Mouse (Mus musculus) neural tube, embryonic 12.5 days (tissue): ENCODE measurements at regions not wholly inside any gene's neighbourhood (a gene's known extent, or its start where the extent isn't known, plus 50 kb on each side); places are given as distances from the start of the nearest gene placed in this dataset.

ENCODE experiments used
- ATAC-seq: fragments of 200-750 bp; cut with Nextera tagmentation; 2 replicates; pipeline ENCODE4 v1.8.0; 2017; ENCODE audit warnings: low read depth, mild to moderate bottlenecking, moderate TSS enrichment, moderate library complexity; ENCODE audit not compliant: low FRiP score
- H3K27ac ChIP-seq: fragments of 300-500 bp; sonication (generic); 2 replicates; pipeline ENCODE4 v1.5.1; 2016
- H3K27me3 ChIP-seq: fragments of 300-500 bp; sonication (generic); replicated peaks from 2 replicates; pipeline ENCODE4 v1.6.1; 2016; ENCODE audit warnings: mild to moderate bottlenecking
- H3K36me3 ChIP-seq: fragments of 300-500 bp; sonication (generic); 2 replicates; pipeline ENCODE4 v1.6.1; 2016; ENCODE audit warnings: mild to moderate bottlenecking
- H3K4me1 ChIP-seq: fragments of 300-500 bp; sonication (generic); 2 replicates; pipeline ENCODE4 v1.6.1; 2016
- H3K4me2 ChIP-seq: fragments of 300-500 bp; sonication (generic); replicated peaks from 2 replicates; pipeline ENCODE4 v1.6.1; 2016; ENCODE audit warnings: mild to moderate bottlenecking
- H3K4me3 ChIP-seq: fragments of 300-500 bp; sonication (generic); 2 replicates; pipeline ENCODE4 v1.5.1; 2016
- H3K9ac ChIP-seq: fragments of 300-500 bp; sonication (generic); 2 replicates; pipeline ENCODE4 v1.6.1; 2016; ENCODE audit warnings: mild to moderate bottlenecking
- H3K9me3 ChIP-seq: fragments of 300-500 bp; sonication (generic); 2 replicates; pipeline ENCODE4 v1.6.1; 2016; ENCODE audit warnings: mild to moderate bottlenecking
- WGBS: fragments of 180-500 bp; shearing (Covaris S2); methylation state at CpG from one replicate; pipeline ENCODE4 v1.1.7; 2016; 5-methylcytosine and 5-hydroxymethylcytosine counted together

GRCm38 (mm10) chr10:67441243-67441642 is 94.0 kb upstream of the Egr2 start:
- Histone ChIP-seq H3K4me3 (no peak overlapping the region), H3K36me3 (no peaks in the 10 kb centered on the region), H3K4me2 (no peak overlapping the region), H3K27me3 (no peaks in the 10 kb centered on the region), H3K4me1 (no peaks in the 10 kb centered on the region), H3K27ac (no peak overlapping the region), H3K9ac (no peak overlapping the region), H3K9me3 (no peaks in the 10 kb centered on the region)
- WGBS: 79% methylated on average over 7 of the region's 7 CpGs
- no peak for ATAC-seq

- WGBS: 85% methylated on average over 6 of the region's 6 CpGs
- H3K36me3 ChIP-seq: no peaks in the 10 kb centered on the region
Measured at GRCm38 (mm10) chr10:67448875-67449274, 86.4 kb upstream of the Egr2 start.

GRCm38 (mm10) chr10:67454149-67454548 is 81.1 kb upstream of the Egr2 start:
- no peaks in the 10 kb centered on the region for H3K9me3 ChIP-seq
- no peak overlapping the region for H3K27ac ChIP-seq
- H3K4me3 ChIP-seq: no peak overlapping the region
- no peaks in the 10 kb centered on the region for H3K27me3 ChIP-seq
- H3K4me2 ChIP-seq: no peak overlapping the region
- no peak overlapping the region for H3K9ac ChIP-seq
- H3K36me3 ChIP-seq: no peaks in the 10 kb centered on the region
- 24% methylated on average over 7 of the region's 7 CpGs for WGBS
- 0 out of 2 replicates have a peak, but pooled peaks cover 4% of the 10 kb centered on the region for H3K4me1 ChIP-seq
- no peak for ATAC-seq

More at GRCm38 (mm10) chr10:67448875-67449274, 86.4 kb upstream of the Egr2 start:
- Histone ChIP-seq H3K27ac (no peak overlapping the region), H3K4me3 (no peak overlapping the region), H3K4me2 (no peak overlapping the region), H3K27me3 (no peaks in the 10 kb centered on the region), H3K9ac (no peak overlapping the region), H3K4me1 (no peaks in the 10 kb centered on the region), H3K9me3 (peaks cover 3% of the 10 kb centered on the region; the same call in 1 of the 2 replicates)
- no peak for ATAC-seq

GRCm38 (mm10) chr10:67458447-67459272 is 76.6 kb upstream of the Egr2 start:
- Histone ChIP-seq H3K9ac (no peak overlapping the region), H3K4me3 (no peak overlapping the region), H3K4me2 (peak overlapping the region; percentile 22), H3K4me1 (0 out of 2 replicates have a peak, but pooled peaks cover 4% of the 10 kb centered on the region), H3K27ac (no peak overlapping the region), H3K36me3 (no peaks in the 10 kb centered on the region), H3K9me3 (no peaks in the 10 kb centered on the region), H3K27me3 (no peaks in the 10 kb centered on the region)
- ATAC-seq: no peak
- 38% methylated on average over 22 of the region's 22 CpGs for WGBS

- no peaks in the 10 kb centered on the region for H3K27me3 ChIP-seq
- H3K9me3 ChIP-seq: no peaks in the 10 kb centered on the region
- 84% methylated on average over 1 of the region's 1 CpGs for WGBS
- ATAC-seq: no peak
- 0 out of 2 replicates have a peak, but pooled peaks cover 4% of the 10 kb centered on the region for H3K4me1 ChIP-seq
- no peaks in the 10 kb centered on the region for H3K36me3 ChIP-seq
- H3K4me3 ChIP-seq: no peak overlapping the region
- no peak overlapping the region for H3K4me2 ChIP-seq
- no peak overlapping the region for H3K27ac ChIP-seq
- H3K9ac ChIP-seq: no peak overlapping the region
Measured at GRCm38 (mm10) chr10:67461321-67461720, 74.0 kb upstream of the Egr2 start.

- Histone ChIP-seq H3K27ac (no peak overlapping the region), H3K9me3 (no peaks in the 10 kb centered on the region), H3K4me1 (0 out of 2 replicates have a peak, but pooled peaks cover 4% of the 10 kb centered on the region), H3K4me3 (no peak overlapping the region), H3K4me2 (no peak overlapping the region), H3K9ac (no peak overlapping the region), H3K36me3 (no peaks in the 10 kb centered on the region), H3K27me3 (no peaks in the 10 kb centered on the region)
- ATAC-seq: no peak
- 46% methylated on average over 1 of the region's 1 CpGs for WGBS
Measured at GRCm38 (mm10) chr10:67461862-67462261, 73.4 kb upstream of the Egr2 start.

- 48% methylated on average over 8 of the region's 8 CpGs for WGBS
- H3K27ac ChIP-seq: no peak overlapping the region
- H3K4me3 ChIP-seq: no peak overlapping the region
- H3K9me3 ChIP-seq: no peaks in the 10 kb centered on the region
- H3K4me2 ChIP-seq: 0 out of 2 replicates have a peak overlapping the region, but pooled peaks have one; percentile 0
- no peaks in the 10 kb centered on the region for H3K36me3 ChIP-seq
- H3K9ac ChIP-seq: no peak overlapping the region
- H3K4me1 ChIP-seq: peaks cover 8% of the 10 kb centered on the region
- H3K27me3 ChIP-seq: no peaks in the 10 kb centered on the region
- ATAC-seq: no peak
Measured at GRCm38 (mm10) chr10:67468724-67469123, 66.6 kb upstream of the Egr2 start.

GRCm38 (mm10) chr10:67473016-67473415 is 62.3 kb upstream of the Egr2 start:
- ATAC-seq: no peak
- no peaks in the 10 kb centered on the region for H3K27me3 ChIP-seq
- no peak overlapping the region for H3K4me2 ChIP-seq
- H3K9me3 ChIP-seq: no peaks in the 10 kb centered on the region
- H3K4me1 ChIP-seq: peaks cover 8% of the 10 kb centered on the region
- no peaks in the 10 kb centered on the region for H3K36me3 ChIP-seq
- no peak overlapping the region for H3K4me3 ChIP-seq
- H3K27ac ChIP-seq: no peak overlapping the region
- WGBS: 90% methylated on average over 6 of the region's 6 CpGs
- no peak overlapping the region for H3K9ac ChIP-seq

- no peak overlapping the region for H3K4me3 ChIP-seq
- no peak overlapping the region for H3K27ac ChIP-seq
- H3K9me3 ChIP-seq: no peaks in the 10 kb centered on the region
- H3K4me1 ChIP-seq: no peaks in the 10 kb centered on the region
- no peaks in the 10 kb centered on the region for H3K36me3 ChIP-seq
- 91% methylated on average over 2 of the region's 2 CpGs for WGBS
- no peak overlapping the region for H3K9ac ChIP-seq
- no peak for ATAC-seq
- H3K27me3 ChIP-seq: no peaks in the 10 kb centered on the region
- no peak overlapping the region for H3K4me2 ChIP-seq
Measured at GRCm38 (mm10) chr10:67474336-67474735, 60.9 kb upstream of the Egr2 start.

GRCm38 (mm10) chr10:67482268-67482667 is 53.0 kb upstream of the Egr2 start:
- H3K36me3 ChIP-seq: no peaks in the 10 kb centered on the region
- no peak overlapping the region for H3K4me3 ChIP-seq
- no peak overlapping the region for H3K27ac ChIP-seq
- 74% methylated on average over 14 of the region's 14 CpGs for WGBS
- H3K9ac ChIP-seq: no peak overlapping the region
- peaks cover 10% of the 10 kb centered on the region; the same call in 1 of the 2 replicates for H3K9me3 ChIP-seq
- no peak for ATAC-seq
- no peaks in the 10 kb centered on the region for H3K27me3 ChIP-seq
- no peak overlapping the region for H3K4me2 ChIP-seq
- H3K4me1 ChIP-seq: no peaks in the 10 kb centered on the region

GRCm38 (mm10) chr10:67483371-67483770 is 51.9 kb upstream of the Egr2 start:
- peaks cover 10% of the 10 kb centered on the region; the same call in 1 of the 2 replicates for H3K9me3 ChIP-seq
- no peak overlapping the region for H3K9ac ChIP-seq
- H3K4me3 ChIP-seq: no peak overlapping the region
- H3K4me1 ChIP-seq: no peaks in the 10 kb centered on the region
- H3K4me2 ChIP-seq: no peak overlapping the region
- H3K27me3 ChIP-seq: no peaks in the 10 kb centered on the region
- H3K36me3 ChIP-seq: no peaks in the 10 kb centered on the region
- no peak for ATAC-seq
- H3K27ac ChIP-seq: no peak overlapping the region
- 89% methylated on average over 7 of the region's 7 CpGs for WGBS

GRCm38 (mm10) chr10:67484091-67484745 is 51.1 kb upstream of the Egr2 start:
- no peak overlapping the region for H3K27ac ChIP-seq
- no peak overlapping the region for H3K4me2 ChIP-seq
- no peaks in the 10 kb centered on the region for H3K36me3 ChIP-seq
- 84% methylated on average over 3 of the region's 3 CpGs for WGBS
- no peaks in the 10 kb centered on the region for H3K27me3 ChIP-seq
- H3K9me3 ChIP-seq: peaks cover 10% of the 10 kb centered on the region; the same call in 1 of the 2 replicates
- no peak for ATAC-seq
- no peaks in the 10 kb centered on the region for H3K4me1 ChIP-seq
- H3K9ac ChIP-seq: no peak overlapping the region
- no peak overlapping the region for H3K4me3 ChIP-seq
